Mouse (Mus musculus) ovary, postnatal 10 days (tissue): ENCODE data around the gene Tbl3.
"Not testable (repeated sequence)": the region's sequence is repeated elsewhere in the genome, so short reads cannot be mapped to it uniquely, and the experiment has no call there.

ENCODE experiments used
- DNase-seq: peaks from one replicate; pipeline ENCODE4 v3.0.0; 2022; ENCODE audit warnings: low spot score

The Tbl3 gene

DNA sequence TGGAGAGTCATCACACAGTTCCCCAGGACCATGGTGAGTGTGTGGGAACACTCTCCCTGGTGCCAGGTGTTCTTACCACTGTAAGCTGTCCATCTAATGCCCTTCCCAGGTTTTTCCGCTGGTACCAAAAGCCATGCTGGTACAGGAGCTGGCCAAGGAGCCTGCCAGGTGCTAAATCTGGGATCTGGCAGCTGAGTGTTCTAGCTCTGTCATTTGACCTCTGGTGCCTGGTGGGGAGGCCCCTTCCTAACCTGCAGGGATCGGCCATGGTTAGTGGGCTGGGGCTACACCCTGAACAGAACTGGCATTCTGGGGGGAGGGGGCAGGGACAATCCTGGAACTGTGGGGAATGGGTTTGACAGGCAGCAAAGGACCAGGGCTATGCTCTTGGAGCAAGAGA is 20.2 kb upstream of the Tbl3 start, which contains the start of gene Rpl3l:
TSS of gene Rpl3l (plus strand) at position 203 of the 400 bp plus-strand sequence.
- DNase-seq: no peak

DNA sequence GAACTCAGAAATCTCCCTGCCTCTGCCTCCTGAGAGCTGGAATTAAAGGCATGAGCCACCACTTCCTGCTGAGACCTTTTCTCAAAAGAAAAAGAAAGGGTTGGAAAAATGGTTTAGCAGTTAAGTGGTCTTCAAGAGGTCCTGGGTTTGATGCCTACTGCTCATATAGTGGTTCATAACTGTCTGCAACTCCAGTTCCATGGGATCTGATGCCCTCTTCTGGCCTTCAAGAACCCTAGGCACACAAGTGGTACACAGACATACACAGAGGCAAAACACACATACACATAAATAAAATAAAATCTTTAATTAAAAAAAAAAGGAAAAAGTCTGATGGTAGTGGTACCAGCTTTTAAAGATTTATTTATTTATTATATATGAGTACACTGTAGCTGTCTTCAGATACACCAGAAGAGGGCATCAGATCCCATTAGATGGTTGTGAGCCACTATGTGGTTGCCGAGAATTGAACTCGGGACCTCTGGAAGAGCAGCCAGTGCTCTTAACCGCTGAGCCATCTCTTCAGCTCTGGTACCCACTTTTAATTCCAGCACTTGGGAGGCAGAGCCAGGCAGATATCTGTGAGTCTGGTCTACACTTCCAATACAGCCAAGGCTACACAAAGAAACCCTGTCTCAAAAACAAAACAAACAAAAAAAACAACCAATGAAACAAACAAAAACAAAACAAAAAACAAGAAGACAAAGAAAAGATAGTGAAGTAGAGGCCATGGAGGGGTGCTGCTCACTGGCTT is 18.4 kb upstream of the Tbl3 start:
- DNase-seq: no peak

DNA sequence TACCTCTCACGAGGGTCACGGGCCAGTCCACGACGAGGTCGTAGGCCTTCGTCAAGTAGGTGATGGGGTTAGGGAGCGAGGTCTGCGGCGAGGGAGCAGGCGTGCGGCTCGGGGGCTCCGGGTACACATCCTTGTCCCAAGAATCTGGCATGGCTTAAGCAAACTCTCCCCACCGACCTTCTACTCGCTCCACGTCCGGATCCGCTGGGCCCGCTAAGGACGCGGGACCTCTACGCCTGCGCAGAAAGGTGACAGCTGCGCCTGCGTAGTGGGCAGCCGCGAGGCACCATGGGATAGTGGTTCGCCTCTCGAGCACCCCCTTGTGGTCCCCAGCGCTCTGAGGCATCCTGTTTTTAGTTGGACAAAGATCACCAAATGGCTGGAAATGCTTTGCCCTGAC is 16.7 kb upstream of the Tbl3 start, which contains the start of gene Ndufb10:
TSS of gene Ndufb10 (minus strand) at position 295 of the 400 bp plus-strand sequence.
- peak; percentile 97 for DNase-seq

DNA sequence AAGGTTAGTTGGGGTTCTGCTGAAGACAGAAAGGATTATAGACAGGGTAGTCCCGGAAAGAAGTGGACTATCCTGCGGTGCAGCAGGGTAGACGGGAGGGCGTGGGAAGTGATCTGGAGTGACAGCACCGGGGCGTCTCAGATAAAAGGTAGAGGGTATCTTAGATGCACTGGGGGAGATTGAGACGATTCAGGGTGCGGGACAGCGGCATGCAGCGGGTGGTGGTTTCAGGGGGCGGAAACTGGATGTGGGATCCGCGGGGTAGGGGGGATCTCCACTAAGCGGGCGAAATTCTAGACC is 16.4 kb upstream of the Tbl3 start:
- no peak for DNase-seq

DNA sequence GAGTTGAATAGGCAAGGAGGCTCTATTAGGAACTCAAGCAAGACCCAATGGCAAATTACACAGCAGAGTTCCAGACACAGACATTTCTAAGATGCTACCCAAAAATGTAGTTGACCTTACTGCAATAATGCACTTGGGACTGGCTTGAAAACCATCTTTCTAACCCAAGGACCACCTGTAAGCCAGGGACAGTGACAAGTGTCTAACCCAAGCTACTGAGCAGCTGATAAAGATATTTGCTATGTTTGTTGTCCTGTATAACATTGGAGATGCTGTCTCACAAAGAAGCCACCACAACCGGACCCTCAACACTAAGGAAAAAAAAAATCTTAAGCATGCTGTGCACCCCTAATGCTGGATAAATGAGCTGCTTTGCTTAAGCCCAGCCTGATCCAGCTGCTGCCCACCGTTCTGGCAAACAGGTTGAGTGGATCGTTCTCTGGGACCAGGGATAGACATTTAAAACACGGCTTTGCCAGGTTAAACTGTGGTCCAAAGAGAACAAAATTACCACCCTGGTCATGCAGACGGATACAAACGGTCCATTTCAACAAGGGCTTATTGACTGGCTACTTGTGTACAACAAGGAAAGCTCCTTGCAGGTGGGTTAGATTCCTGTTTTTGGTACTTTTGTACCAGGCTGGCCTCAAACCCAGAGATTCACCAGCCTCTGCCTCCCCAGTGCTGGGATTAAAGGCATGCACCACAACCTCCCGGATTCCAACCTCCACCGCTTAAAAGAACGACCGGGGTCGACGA is 15.8 kb upstream of the Tbl3 start:
- DNase-seq: no peak

DNA sequence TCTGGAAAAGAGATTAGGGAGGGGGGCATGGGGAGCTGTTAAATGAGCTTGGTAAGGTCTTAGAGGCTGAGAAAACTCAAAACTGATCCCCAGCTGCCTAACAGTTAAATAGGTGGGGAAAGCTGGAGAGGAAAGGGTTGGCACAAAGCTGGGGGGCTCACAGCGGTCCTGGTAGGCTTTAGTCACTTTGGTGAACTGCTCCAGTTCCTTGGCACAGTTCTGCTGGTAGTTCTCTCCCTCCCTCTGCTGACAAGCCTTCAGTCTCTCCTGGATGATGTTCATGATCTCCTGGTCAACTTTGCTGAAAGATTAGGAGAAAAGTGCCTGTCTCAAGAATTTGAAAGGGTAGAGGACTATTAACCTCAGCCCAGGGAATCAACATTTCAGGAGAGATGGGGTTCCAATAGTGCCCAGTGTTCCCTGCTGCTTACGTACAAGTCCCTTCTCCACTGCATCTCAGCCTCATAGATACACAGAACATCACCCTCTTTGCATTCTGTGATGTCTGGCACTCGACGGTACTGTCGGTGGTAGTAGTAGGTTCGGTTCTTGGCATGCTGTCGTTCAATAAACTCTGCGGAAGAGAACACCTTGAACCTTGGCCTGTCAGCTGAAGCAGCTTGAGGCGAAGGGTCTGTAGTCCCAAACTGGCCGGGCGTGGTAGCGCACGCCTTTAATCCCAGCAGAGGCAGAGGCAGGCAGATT is 14.9 kb upstream of the Tbl3 start:
- no peak for DNase-seq

DNA sequence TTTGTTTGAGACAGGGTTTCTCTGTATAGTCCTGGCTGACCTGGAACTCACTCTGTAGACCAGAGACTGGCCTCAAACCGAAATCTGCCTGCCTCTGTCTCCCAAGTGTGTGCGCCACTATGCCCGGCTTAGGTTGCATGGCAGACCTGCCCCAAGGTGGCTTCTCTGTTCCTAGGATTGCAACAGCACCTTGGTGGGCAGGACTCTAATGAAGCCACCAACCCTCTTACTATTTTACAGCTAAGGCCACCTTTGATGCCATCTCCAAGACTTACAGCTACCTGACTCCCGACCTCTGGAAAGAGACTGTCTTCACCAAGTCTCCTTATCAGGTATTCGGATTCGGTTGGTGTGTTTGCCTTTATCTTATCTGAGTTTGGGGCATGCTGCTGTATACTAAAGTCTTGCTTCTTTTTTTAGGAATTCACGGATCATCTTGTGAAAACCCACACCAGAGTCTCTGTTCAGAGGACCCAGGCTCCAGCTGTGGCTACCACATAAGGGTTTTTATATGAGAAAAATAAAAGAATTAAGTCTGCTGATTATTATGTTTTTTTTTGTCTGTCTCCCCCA is 14.0 kb upstream of the Tbl3 start:
- not testable (repeated sequence) for DNase-seq

DNA sequence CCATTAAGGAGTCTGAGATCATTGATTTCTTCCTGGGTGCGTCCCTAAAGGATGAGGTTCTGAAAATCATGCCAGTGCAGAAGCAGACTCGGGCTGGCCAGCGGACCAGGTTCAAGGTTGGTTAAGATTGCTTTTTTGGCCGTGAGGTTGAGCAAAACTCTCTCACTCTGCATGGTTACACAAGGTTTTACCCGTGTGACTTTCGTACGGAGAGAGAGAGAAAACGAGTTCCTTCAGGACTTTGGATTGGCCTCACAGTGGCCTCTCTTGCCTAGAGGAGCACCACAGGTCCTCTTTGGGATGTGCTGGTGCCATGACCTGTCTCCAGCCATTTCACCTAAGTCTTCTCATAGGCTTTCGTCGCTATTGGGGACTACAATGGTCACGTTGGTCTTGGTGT is 13.2 kb upstream of the Tbl3 start:
- not testable (repeated sequence) for DNase-seq

DNA sequence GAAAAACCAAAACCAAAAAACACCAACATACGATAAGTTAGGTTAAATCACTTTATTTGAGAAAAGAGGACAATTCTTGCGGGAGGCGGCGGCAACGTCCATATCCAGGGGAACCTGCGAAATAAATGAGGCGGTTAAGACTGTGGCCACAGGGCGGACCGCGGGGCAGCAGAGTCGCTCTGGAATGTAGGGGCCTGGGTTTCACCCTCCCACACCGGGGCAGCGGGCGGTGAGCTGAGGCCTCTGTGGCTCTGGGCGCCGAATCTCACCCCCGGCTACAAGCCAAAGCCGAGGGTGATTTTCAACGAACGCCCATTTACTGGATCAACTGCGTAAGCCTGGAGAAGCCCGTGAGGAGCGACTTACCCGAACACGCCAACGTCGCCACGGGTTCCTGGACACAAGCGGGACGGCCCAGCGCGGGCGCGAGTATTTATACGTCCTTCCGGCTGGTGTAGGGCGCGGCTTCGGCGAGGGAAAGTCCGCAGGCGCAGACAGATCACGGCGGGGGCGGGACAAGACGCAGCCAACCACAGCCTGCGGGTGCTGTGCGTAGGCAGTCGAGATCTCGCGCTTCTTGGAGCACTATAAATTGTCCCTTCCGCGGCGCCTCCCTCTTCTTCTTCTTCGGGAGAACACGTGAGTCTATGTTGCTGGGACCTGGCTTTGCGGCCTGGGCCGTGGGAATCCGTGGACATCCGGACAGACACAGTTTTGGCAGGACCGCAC is 12.2 kb upstream of the Tbl3 start:
- DNase-seq: peak; percentile 92

DNA sequence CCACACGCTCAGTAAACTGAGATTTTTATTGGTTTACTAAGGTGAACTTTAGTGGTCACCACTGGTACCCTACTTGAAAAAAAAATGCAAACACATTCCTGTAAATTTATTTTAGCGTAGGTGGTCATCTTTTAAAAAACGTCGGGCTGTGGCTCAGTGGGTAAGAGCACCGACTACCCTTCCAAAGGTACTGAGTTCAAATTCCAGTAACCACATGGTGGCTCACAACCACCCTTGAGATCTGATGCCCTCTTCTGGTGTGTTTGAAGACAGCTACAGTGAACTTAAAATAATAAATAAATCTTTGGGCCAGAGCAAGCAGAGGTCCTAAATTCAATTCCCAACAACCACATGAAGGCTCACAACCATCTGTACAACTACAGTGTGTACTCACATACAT is 11.5 kb upstream of the Tbl3 start:
- DNase-seq: not testable (repeated sequence)

DNA sequence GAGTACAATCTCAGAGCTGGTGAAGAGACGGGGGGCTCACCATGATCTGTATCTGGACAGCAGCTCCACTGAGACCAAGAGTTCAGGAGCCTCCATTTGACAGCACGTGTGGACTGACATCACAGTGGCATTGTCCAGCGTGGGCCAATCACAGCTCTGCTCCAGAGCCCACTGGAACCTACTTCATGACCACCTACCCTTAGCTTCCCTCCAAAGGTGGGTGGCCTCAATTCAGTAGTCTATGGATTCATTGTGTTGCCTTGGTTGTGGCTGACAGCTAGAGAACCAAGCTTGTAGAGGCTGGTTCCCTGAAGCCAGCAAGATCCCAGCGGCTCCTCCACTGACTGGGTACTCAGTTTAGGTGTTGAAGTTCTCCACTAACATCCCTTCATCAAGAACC is 10.5 kb upstream of the Tbl3 start, which contains the start of the genes Rnf151 and Rps2:
TSS of gene Rnf151 (minus strand) at position 121 of the 400 bp plus-strand sequence.
TSS of gene Rps2 (plus strand) at position 174 of the 400 bp plus-strand sequence.
- DNase-seq: no peak

DNA sequence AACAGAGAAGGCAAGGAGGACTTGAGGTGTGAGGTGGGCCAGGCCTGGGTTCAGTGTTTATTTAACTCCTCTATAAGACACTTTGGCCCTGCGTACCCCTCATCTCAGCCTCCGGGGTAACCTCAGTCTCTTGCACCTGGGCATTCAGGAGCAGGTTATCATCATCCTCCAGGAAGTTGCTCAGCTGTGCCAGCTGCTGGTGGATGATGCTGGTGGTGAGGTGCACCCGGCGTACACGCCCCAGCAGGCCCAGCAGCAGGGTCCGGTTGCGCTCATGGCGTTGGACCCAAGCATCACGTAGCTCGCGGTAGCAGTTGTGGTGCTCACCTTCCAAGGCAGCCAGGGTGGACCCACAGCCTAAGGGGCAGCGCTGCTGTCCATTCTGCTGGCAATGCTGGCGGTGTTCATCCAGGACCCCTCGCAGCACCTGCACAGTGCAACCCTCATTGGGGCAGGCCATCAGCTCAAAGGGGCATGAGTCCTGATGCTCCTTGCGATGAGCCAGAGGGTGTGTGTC is 8.8 kb upstream of the Tbl3 start:
- DNase-seq: no peak

DNA sequence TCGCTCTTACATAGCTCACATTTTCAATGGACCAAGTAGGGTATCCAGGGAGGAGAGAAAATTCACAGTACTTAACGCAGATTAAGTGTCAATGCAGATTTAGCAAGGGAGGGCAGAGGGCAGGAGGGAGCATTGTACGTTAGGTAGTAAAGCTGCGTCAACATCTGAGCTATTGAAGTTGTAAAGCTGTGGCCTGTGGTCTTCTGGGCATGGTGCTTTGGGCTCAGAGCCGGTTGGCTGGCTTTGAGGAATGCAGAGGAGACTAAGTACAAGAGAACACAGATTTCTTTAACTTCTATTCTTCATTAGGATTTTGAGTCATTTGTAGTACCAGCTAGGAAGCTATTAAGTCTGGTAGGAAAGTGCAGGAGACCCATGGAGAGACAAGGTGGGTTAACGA is 8.1 kb upstream of the Tbl3 start:
- no peak for DNase-seq

DNA sequence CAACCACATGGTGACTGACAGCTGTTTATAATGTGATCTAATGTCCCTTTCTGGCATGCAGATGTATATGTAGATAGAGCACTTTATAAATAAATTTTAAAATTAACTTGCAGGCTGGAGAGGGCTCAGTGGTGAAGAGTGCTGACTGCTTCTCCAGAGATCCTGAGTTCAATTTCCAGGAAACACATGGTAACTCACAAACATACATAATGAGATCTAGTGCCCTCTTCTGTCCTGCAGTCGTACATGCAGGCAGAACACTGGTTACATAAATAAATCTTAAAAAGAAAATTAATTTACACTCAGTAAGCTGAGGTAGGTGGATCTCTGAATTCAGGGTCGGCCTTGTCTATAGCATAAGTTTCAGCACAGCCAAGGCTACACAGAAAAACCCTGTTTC is 1.2 kb upstream of the Tbl3 start:
- DNase-seq: no peak

DNA sequence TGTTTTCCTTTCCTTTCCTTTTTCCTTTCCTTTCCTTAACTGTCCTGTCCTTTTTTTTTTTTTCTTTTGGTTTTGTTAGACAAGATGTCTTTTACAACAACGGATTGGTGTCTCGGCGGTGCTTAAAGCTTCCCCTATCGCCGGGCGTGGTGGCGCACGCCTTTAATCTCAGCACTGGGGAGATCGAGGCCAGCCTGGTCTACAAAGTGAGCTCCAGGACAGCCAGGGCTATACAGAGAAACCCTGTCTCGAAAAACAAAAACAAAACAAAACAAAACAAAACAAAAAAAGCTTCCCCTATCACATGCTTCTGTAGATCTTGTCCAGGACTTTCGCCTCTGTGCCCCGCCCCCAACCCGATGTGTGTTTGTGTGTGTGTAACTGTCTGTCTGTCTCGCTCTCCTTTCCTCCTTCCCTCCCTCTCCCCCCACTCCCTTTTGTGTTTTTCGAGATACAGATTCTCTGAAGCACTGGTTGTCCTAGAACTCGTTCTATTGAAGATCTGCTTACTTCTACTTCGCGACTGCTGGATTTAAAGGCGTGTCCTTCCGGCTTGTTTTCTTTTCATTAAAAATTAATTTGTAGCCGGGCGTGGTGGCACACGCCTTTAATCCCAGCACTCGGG is 453 bp upstream of the Tbl3 start:
- no peak for DNase-seq

DNA sequence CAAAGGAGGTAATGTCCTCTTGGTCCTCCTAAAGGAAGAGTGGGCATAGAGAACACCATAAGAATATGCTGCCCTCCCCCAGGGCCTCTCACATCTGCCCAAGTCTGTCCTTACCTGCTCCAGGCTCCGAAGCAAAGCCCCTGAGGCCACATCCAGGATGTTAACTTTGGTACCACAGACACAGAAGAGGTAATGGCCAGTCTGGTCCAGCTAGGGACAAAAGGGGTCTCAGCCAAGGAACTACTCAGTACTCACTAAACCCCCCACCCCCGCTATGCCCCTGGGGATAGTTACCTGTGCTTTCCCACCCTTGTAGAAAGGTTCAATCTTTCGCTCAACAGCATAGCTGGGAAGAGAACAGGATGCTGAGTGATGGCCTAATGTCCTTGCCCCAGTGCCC is 1.6 kb downstream of the Tbl3 start:
- DNase-seq: no peak

DNA sequence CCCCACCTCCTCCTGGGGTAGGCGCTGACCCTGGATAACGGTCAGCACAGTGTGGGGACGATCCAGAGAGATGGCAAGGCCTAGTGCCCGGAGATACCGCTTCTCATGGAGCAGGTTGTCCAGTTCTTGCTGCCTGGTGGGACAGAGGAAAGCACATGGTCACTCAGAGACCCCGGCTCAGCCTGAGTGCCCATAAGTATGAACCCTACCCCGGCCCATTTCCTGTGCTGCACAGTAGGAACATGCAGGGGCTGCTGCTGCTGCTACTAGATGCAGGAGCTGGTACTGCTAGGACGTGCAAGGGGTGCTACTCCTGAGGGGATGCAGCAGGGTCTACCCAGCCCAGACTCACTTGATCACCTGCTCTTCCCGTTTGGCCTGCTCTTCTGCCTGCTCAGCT is 6.2 kb downstream of the Tbl3 start:
- DNase-seq: no peak

DNA sequence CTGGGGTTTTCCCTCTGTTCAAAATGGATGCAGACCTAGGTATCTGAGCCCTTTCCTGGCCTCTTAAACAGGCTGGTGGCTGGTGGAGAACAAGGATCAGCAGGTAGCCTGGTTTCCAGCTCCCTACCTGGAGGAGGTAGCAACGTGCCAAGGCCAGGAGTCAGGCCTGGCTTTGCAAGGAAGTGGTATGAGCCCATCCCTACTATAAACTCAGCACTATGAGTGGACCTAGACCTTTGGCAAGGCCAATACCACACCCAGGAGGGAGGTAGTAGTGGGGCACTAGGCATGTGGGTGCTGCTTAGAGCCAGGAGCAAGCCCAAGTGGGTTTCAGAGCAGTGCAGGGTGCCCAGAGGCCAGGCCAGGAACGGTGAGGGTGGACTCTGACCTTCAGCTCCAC is 8.0 kb downstream of the Tbl3 start:
- no peak for DNase-seq

DNA sequence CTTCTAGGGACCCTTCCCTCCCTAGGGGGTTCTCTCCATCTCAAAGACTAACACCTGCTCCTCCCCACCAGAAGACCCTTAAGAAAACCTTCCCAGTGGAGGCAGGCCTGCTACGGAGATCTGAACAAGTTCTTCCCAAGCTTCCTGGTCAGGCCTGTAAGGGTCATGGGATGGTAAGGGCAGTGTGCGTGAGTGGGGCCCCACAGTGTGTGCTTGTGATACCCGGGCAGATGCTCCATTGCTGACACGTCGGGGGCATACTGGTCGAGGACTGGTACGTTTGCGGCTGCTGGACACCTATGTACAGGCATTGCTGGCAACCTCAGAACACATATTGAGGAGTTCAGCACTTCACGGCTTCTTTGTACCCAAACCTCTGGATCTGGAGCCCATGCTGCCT is 8.7 kb downstream of the Tbl3 start:
- no peak for DNase-seq

DNA sequence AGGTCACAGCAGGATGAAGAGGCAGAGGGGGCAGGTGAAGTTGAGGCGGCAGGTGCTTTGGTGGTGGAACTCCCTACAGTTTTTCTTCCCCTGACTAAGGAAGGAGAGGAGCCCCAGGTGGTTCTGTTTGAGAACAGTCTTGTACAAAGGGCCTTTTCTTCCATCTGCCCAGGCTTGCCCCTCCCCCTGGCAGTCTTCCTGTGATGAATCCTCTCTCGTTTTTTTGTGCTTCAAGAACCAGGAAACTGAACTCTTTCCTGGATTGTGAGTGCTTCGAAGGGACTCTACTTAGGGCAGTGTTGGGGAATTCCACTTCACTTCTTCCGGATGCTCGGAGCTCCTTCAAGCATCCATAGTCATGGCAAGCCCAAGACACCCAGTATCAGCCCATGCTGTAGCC is 9.5 kb downstream of the Tbl3 start:
- no peak for DNase-seq
